Mouse (Mus musculus): ENCODE results near the gene Esr1.
A peak's percentile ranks its signal among the peaks of the same experiment; 100 is the strongest.
"Not testable (repeated sequence)": the region's sequence is repeated elsewhere in the genome, so short reads cannot be mapped to it uniquely, and the experiment has no call there.

Esr1 gene

DNA sequence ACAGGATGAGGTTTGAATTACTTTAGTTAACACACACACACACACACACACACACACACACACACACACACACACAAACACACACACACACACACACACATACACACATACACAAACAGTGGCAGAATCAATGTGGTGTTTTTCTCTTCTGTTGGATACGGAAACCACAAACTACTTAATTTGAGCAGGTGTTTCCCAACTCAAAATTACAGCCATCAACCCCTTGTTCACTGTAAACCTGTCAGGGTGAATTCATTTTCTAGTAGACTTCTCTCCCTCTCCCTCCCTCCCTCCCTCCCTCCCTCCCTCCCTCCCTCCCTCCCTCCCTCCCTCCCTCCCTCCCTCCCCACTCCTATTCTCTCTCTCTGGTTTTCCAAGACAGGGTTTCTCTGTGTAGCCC lies 8.0 kb downstream of the Esr1 start:
- DNase-seq (ENCODE audit: inconsistent age in 2 of 2, low spot score in 1 of 2) = not testable (repeated sequence)

- peak; percentile 79 to 92 for DNase-seq (ENCODE audit: inconsistent age in 2 of 2, low spot score in 1 of 2)
Measured at GRCm38 (mm10) chr10:4620596-4621504, 9.5 kb downstream of the Esr1 start.

GRCm38 (mm10) chr10:4621505-4621815 lies 10.1 kb downstream of the Esr1 start:
- peak; percentile 31 to 85 for DNase-seq (ENCODE audit: inconsistent age in 2 of 2, low spot score in 1 of 2)

- DNase-seq (ENCODE audit: inconsistent age in 2 of 2, low spot score in 1 of 2) = no peak
Measured at GRCm38 (mm10) chr10:4623319-4623718, 11.9 kb downstream of the Esr1 start.

GRCm38 (mm10) chr10:4624581-4624980 lies 13.2 kb downstream of the Esr1 start:
- DNase-seq (ENCODE audit: inconsistent age in 2 of 2, low spot score in 1 of 2) = no peak

DNA sequence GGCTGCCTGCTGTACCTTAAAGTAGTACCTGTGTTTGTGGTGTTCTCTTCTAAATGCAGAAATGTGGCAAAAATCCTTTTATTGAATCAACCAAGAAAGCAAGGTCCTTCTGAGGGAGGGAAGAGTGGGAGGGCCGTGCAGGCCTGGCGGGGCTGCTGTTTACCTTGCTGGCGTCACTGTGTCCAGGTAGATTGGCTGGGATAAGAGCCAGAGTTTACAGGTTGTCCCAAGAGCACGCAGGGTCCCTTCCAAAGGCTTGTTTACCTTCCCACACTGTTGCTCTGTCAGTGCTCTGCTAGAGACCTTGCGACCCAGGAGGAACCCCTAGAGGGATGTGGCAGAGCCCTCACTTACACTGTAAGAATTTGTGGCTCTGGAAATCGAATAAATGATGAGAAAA lies 13.9 kb downstream of the Esr1 start:
- no peak for DNase-seq (ENCODE audit: inconsistent age in 2 of 2, low spot score in 1 of 2)

- peak in 1 of 2 experiments; percentile 58 for DNase-seq (ENCODE audit: inconsistent age in 2 of 2, low spot score in 1 of 2)
Measured at GRCm38 (mm10) chr10:4626432-4626831, 15.0 kb downstream of the Esr1 start.

DNA sequence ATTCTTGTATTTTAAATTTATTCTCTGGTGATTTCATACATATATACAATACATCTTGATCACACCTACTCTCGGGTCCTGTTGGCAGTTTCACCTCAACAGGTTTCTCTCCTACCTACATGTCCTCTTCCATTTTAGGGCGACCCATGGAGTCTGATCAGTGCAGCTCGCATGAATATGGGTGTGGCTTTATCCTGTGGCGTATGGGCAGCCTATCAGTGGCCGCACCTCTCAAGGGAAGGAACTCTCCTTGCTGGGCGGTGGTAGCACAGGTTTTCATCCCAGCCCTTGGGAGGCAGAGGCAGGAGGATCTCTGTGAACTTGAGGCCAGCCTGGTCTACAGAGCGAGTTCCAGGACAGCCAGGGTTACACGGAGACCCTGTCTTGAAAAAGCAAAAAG lies 15.6 kb downstream of the Esr1 start:
- no peak for DNase-seq (ENCODE audit: inconsistent age in 2 of 2, low spot score in 1 of 2)

DNA sequence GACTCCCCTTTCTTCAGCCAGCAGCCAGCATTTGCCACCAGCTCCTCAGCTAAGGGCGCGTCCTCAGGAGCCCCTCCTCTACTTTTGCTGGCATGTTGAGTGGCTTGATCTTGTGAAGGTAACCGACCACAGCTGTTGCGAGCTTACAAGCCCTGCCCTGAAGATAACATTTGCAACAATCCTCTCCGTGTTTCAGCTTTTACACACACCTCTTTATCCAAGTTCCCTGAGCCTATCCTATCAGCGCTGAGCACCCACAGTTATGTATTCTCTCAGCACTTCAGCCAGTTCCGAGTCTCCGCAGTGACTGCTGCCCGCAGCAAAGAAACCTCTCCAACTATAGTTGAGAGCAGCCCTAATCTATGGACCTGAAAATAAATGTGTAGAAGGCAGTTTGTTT lies 16.0 kb downstream of the Esr1 start:
- no peak for DNase-seq (ENCODE audit: inconsistent age in 2 of 2, low spot score in 1 of 2)

GRCm38 (mm10) chr10:4629314-4629713 lies 17.9 kb downstream of the Esr1 start:
- no peak for DNase-seq (ENCODE audit: inconsistent age in 2 of 2, low spot score in 1 of 2)

GRCm38 (mm10) chr10:4632211-4632704 lies 20.9 kb downstream of the Esr1 start:
- peak in 1 of 2 experiments; percentile 55 for DNase-seq (ENCODE audit: inconsistent age in 2 of 2, low spot score in 1 of 2)

- peak in 1 of 2 experiments; percentile 63 for DNase-seq (ENCODE audit: inconsistent age in 2 of 2, low spot score in 1 of 2)
Measured at GRCm38 (mm10) chr10:4633287-4634030, 22.1 kb downstream of the Esr1 start.

- DNase-seq (ENCODE audit: inconsistent age in 2 of 2, low spot score in 1 of 2) = no peak
Measured at GRCm38 (mm10) chr10:4635740-4636139, 24.3 kb downstream of the Esr1 start.

- no peak for DNase-seq (ENCODE audit: inconsistent age in 2 of 2, low spot score in 1 of 2)
Measured at GRCm38 (mm10) chr10:4646074-4646473, 34.7 kb downstream of the Esr1 start.

GRCm38 (mm10) chr10:4646851-4647250 lies 35.5 kb downstream of the Esr1 start:
- DNase-seq (ENCODE audit: inconsistent age in 2 of 2, low spot score in 1 of 2) = no peak

- DNase-seq (ENCODE audit: inconsistent age in 2 of 2, low spot score in 1 of 2) = no peak
Measured at GRCm38 (mm10) chr10:4665380-4665779, 54.0 kb downstream of the Esr1 start.

DNA sequence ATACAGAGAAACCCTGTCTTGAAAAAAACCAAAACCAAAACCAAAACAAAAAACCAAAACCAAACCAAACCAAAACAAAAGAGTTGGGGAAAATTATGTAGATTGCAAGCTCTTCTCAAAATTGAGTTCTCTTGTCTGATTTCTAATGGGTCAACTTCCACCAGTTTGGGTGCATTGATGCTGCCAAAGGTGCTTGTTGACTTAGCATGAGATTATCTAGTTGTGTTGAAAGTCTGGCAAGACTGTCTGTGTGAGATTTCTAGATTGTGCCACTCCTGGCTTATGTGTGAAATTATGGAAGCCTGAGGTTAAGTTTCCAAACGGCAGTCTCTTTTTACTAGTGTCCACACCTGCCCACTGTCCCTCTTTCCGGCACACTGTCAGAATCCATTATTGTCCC lies 55.6 kb downstream of the Esr1 start:
- no peak for DNase-seq (ENCODE audit: inconsistent age in 2 of 2, low spot score in 1 of 2)

DNA sequence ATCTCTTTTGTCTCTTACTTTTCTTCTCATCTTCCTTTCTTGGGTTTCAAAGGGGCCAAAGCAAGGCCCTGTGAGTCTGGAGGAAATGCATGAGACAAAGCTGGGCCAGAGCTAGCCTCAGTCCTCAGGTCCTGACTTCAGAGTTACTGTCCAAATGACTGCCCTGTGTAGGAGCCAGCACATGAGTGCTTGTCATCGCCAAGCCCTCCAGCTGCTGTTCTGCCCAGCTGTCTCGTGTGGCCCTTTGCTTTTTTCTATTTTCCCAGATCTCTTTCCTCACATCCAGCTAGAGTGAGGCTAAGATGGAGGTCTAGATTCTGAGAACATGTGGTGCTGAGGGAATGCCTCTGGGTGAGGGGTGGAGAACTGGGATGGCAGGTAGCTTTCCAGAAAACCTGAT lies 58.7 kb downstream of the Esr1 start:
- peak in 1 of 2 experiments; percentile 28 for DNase-seq (ENCODE audit: inconsistent age in 2 of 2, low spot score in 1 of 2)

DNA sequence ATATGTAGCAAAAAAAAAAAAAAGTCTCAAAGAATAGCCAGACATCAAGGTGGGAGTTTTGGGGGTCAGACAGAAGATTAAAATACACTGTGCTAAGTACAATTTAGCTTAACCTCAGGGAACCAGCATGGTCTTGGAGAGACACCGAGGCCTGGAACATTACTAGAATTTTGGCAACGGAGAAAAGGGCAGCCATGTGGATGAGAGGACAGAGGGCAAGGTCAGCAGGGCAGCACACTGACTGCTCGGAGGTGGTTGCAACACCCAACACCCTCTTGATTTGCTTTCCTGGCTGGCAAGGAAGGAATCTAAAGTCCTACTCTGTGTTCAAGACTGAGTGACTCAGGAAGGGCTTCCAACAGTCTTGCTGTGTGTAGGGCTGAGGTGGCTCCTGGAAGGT lies 60.5 kb downstream of the Esr1 start:
- DNase-seq (ENCODE audit: inconsistent age in 2 of 2, low spot score in 1 of 2) = peak; percentile 74 to 75

GRCm38 (mm10) chr10:4673311-4673816 lies 62.0 kb downstream of the Esr1 start:
- DNase-seq (ENCODE audit: inconsistent age in 2 of 2, low spot score in 1 of 2) = no peak

GRCm38 (mm10) chr10:4674983-4675592 lies 63.7 kb downstream of the Esr1 start:
- DNase-seq (ENCODE audit: inconsistent age in 2 of 2, low spot score in 1 of 2) = peak; percentile 20 to 86

All from adrenal gland, adult (tissue).